Mouse (Mus musculus): ENCODE measurements around the gene Tbcel.

DNA sequence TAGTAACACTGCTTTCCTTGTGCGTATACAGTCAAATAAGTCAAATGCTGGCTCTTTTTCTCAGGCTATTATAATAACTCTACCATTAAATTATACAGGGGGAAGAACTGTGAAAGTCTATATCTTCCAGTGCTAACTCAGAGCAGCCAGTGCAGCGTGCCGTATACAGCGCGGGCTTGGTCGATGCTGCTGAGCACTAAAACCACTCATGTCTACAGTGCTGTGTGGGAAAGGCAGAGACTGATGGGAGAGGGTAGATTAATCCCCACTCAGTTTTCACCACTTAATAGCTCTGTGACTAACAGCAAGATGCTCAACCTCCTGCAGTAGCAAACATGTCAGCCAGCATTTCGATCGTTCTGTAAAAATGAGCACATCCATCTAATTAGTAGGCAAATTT is 53.2 kb downstream of the Tbcel start:
- no peak for TF ChIP-seq CTCF (conservative IDR thresholded peaks at IDR 0.05; ENCODE audit: low read length)
- no peak for TF ChIP-seq POU5F1 (IDR thresholded peaks at IDR 0.05; ENCODE audit: borderline replicate concordance, low read length)
